Mouse (Mus musculus): ENCODE measurements at regions not wholly inside any gene's neighbourhood (a gene's known extent, or its start where the extent isn't known, plus 50 kb on each side); places are given as distances from the start of the nearest gene placed in this dataset.
A peak's percentile ranks its signal among the peaks of the same experiment; 100 is the strongest.
"Not testable (repeated sequence)": the region's sequence is repeated elsewhere in the genome, so short reads cannot be mapped to it uniquely, and the experiment has no call there.

DNA sequence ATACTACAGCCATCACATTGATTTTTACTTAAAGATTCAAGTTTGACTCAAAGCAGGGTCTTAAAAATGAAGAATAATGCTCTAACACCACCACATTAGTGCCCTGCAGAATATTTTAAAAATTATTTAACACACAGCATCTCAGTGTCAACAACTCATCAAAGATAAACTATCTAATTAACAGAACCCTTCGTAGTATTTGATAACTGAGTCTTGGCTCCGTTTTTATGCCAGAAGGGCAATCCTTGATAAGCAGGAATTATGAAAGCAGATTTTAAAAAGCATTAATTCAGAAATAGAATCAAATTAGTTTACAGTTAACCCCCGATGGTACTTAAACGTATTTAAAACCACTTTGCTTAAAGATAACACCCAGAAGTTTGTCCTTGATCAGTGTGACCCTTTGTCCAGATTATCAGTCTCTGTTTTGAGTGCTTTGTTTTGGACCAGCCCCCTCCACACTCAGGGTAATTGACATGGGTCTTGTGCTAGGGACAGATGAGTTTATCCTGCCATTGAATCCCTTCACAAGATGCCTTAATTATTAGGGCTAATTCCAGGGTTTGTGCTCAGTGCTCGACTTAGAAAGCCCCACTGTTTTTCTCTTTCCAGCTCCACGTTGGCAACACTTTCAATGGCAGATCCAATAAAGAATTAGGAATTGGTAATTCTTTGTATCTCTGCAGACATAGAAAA is 69.4 kb upstream of the Dph6 start:
- DNase-seq, result no peak

DNA sequence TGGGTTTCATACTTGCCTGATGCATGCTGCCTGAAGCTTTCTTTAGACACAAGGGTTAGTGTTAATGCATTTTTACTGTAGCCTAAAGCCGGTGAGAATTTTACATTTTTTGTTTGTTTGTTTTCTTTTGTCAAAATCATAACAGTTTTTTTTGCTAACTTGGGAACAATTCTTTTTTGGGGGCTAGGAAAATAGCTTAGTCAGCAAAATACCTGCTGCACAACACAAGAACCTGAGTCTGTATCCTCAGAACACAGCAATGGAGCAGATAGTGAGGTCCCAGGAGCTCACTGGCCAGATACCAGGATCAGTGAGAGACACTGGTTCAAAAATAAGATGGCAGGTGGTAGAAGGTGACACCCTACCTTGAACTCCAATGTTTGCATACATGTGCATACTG is 72.4 kb upstream of the Dph6 start:
- DNase-seq, result no peak

DNA sequence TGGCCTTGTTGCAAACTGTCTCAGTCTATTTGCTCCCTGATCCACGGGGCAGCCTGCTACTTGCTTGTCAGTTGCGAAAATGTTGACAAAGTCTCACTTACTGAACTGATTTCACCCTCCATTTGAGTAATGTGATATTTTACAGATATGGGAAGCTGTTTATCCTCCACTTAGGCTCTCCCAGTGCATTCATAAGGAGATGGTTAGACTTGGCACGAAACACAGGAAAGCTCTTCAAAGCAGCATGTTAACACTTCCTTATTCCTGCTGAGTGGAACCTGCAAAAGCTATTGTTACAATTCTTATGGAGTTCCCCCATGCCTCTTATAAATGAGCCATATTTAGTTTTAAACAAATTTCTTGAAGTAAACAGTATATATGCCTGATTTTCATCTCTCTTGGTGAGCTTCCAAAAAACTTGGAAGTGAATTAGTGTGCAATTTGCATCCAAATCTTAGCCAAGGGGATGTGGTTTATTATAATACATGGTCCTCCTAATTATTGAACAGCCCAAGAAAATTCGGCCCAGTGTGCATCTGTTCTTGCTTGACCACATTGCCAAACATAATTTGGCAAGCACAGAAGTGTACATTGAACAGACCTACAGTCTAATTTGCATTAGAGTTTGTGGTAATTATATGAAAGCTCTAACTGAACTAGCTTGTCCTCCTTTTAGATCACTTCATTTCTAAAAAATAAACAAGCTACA is 80.3 kb upstream of the Dph6 start:
- DNase-seq, result no peak

DNA sequence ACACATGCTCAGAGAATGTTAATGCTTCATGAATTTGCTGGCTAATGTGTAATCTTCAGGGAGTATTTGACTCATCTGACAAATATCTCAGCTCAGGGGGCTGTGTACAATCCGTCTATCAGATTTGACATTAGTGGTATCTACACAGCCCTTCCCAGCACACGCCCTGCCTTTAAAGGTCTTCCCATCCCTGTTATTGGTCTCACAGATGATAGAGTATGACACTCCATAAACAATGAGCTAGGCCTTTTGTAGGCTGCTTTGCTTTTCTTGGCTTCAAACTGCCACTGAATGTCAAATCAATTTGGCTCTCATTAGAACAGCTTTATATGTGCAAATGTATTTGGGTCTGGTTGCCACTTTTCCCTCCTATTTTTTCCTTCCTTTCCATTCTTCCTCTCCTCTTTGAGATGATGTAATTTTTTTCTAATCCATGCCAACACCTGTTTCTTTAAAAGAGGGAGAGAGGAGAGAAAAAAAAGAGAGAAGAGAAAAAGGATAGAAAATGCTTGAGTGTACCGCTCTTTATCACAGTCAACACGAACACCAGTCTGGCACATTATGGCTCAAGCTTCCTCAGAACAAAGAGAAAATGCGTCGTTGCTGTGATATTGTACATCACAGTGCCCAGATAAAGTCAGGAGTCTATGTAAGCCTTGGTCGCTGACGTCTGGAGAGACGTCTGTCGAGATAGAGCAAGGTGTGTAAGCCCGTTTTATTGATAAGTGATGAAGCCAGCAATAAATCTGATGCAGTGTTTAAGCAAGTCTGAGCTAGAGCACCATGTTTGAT is 84.9 kb upstream of the Dph6 start:
- DNase-seq, result no peak

DNA sequence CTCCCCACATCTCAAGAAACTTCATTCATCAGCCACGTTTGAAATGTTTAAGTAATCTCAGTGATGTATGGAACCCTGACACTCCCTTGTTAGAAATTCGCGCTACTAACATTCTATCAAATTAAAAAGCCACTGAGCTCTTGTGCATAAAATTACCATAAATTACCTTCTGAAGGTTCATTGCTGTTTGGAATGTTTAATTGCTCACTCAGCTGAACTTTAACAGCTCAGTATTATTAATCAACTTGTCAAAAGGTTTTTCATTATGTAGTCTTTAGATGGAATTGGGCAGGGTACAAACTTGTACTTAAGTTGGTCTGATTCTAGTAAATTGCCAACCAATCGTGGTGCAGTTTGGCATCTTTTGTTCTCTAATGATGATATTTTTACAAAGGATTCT is 108.5 kb upstream of the Dph6 start:
- no peak for DNase-seq

DNA sequence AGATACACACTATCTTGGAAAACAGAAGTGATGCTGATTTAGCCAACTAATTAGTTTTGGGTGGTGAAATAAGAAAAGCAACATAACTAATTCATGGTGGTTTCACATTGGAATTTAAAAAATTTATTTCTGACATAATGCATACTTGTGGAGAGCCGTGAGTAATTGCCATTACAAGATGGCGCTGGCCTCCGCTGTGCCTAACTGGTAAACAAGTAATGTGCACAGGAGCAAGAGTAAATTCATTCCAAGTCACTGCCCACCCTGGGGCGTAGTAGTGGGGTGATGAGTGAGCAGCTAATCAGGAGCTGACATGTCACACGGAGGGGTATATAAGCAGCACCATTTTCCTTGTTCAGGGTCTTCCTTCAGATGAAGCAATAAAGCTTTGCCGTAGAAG is 119.0 kb upstream of the Dph6 start:
- not testable (repeated sequence) for DNase-seq

DNA sequence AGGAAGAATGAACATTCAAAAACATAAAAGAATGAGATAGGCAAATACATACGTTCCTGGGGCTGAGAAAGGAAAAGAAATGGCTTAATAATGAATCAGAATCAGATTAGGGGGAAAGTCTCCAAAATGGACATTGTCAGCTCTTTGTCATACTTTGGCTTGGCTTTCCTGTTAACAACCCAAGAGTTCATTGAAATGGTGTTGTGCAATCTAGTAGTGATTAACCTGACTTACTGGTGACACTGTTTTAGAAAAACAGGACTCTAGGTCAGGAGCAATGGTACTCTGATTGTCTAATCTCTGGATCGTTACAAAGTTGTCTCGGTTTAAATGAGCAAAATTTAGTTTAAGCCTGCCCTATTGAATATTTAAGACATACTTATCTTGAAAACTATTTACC is 119.5 kb upstream of the Dph6 start:
- DNase-seq, result no peak

DNA sequence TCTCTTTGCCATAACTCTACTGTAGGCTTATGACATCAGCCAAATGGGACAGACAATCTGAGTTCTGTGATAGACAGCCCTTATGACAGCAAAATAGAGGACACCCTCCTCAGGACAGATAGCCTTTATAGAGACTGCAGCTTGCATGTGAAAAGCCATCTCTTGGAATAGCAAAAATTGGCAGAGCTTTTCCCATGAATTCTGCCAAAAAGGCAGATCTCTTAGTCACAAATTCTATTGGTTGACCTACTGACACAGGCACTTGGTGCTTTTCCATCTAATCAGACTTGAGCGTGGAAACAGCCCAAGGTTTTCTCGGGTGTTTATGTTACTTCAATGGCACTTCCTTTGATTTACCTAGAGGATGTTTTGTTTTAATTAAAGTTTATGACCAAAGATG is 120.8 kb upstream of the Dph6 start:
- peak; percentile 8 for DNase-seq

DNA sequence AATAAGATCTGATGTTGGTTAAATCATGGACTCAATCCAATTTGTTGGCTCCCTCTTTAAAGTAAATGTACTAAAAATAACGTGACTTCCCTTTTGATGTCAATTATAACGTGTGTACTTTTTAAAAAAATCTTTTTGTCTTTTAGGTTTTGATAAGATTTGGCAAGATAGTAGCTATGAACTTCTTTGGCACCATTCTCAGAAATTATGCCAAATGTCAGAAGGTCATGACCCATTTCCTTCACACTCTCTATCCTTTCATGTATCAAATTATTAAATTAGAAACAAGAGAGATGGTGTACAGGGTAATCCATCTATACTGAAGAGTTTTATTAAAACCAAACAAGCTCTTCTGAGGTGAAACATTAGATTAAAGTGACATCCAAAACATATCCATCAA is 121.4 kb upstream of the Dph6 start:
- no peak for DNase-seq

DNA sequence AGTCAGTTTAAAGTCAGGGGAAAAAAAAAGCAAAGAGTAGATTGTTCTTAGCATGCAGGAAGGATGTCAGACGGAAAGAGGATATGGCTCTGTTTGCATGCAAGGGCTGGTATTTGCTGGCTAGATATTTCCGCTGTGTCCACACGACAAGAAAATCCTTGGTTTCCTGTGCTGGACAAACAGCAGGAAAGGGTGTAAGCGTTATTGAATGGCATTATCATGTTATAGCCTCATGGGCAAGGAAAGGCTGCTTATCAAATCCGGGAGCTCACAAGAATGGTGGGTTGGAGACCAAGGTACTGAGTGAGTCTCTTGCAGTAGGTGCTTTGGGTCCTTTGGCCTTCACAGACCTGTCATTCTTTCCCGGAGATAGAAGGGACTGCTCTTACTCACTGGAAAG is 127.7 kb upstream of the Dph6 start:
- DNase-seq, result peak; percentile 31

DNA sequence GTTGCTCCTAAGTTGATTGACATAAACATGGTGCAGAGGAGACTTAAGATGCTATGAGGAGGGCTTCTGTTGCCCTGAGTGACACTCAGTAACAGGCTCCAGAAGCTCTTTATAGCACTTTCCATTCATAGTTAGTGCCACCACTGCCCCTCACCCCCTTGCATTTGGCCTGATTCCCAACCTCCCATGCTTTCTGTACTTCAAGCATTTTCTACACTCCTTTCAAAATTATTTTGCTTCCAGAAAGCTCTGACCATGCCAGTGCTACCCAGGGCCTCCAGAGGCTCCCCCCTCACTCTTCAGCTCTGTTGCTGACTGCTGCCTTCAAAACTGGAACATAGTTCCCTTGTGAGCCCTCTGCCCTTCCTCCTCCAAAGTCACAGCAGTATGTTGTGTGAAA is 129.4 kb upstream of the Dph6 start:
- DNase-seq, result no peak

DNA sequence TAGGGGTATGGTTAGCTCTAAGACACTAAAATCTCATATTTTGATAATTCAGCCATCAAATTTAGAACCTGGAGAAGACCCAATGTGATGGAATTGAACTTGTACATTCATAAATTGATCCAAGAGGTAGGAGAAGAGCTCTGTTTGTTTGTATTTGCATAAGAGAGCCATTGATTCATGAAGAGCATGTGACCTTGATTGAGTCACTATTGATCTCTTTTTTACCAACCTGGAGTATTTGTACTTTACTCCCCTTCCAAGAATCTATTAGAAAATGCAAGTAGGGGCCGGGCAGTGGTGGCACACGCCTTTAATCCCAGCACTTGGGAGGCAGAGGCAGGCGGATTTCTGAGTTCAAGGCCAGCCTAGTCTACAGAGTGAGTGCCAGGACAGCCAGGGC is 133.5 kb upstream of the Dph6 start:
- DNase-seq, result no peak

DNA sequence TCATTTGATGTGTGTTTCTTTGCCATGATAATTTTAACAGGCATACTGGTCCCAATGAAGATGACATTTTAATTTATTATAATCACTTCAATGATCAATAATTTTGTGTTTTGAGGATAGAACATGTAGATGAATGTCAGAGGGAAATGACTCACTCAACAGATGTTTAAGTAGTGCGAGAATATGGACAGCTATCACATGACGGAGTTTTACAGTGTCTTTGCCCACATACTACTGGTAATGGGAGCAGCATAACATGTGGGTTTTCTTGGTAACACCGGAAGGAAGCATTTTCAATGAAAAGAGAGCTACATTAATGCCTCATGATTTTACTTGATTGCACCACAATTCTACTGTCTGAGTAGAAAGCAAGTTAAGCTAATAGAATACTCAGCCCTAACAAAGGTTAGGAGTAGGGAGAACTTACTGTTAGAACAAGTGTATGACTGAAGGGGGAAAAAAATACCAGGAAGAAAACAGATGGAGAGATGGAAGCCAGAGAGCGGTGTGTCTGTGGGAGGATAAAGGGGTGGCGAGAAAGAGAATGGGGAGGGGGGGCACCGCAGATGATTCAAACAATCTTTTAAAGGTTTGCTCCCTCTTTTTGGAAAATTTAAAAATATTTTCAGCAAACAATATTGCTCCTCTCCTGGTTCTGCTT is 142.0 kb upstream of the Dph6 start:
- no peak for DNase-seq

DNA sequence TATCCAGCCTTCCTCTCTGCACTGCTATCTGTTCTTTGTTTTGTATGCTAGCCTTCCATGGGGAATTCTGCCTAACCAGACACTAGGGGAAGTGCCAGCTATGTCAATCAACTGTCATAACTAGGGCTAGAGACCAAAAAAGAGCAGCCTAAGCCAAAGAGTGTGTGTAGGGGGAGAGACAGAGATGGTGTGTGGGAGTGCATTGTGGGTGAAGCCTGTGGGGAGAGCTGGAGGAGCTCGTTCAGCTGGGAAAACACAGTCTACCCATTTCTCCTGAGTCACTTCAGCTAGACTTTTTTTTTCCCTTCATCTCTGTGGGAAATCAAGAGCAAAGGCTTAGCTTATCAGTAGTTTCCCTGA is 142.5 kb upstream of the Dph6 start:
- DNase-seq, result no peak

DNA sequence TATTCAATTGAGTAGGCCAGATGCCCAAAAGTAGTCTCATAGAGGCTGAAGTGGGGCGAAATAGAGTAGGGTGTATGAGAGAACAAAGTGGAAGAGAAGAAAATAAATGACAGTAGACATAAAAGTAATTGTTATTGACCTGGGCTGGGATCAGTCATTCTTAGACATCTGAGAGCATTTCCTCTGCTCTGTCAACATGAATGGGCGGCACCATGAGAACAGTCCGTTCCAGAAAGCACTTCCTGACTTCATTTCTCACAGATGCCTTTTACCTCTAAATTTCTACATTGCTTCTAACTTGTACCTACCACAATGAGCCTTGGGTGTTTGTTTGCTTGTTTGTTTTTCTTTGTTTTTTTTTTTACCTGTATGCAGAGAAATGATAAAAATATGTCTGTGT is 148.5 kb upstream of the Dph6 start:
- no peak for DNase-seq

DNA sequence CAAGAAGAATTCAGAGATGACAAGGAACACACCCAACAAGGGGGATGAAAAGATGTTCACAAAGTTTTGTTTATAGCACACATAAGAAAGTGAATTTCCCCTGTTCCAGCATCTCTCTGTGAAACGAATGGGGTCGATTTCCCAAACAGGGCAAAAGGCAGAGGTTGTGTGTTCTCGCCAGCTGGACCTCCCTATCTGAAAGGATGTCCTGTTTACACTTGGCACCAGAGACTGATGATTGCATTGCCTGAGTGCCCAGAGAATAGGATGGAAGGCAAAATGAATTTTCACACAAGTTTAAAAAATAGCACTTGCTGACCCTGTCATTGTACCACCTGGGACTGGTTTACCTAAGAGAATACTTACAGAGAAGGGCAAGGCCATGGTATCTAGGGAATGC is 149.2 kb upstream of the Dph6 start:
- no peak for DNase-seq

DNA sequence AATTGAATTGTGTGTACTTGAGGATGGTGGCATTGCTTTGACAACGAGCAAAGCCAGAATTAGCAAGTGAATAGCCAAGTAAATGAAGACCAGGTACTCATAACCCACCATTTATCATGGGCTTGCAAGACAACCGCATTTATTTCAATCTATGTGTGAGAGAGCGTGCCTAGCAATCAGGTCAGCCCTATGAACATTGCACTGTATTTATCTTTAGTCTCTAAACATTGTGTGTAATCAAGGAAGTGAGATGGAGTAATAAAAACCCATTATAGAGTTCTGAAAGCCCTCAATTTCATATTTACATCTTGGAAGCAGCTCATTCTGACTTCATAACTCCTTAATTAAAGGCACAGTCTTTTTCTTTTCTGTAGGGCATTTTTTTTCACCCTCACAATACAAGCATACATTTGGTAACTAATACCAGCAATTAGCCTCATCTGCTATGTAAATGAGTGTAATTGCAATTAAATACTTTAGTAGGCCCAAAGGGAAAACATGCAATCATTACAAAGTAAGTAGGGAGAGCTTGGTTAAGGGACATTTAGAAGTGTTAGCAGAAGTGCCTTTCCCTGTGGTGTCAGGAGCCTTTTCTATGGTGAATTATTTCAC is 150.8 kb upstream of the Dph6 start:
- DNase-seq, result no peak

DNA sequence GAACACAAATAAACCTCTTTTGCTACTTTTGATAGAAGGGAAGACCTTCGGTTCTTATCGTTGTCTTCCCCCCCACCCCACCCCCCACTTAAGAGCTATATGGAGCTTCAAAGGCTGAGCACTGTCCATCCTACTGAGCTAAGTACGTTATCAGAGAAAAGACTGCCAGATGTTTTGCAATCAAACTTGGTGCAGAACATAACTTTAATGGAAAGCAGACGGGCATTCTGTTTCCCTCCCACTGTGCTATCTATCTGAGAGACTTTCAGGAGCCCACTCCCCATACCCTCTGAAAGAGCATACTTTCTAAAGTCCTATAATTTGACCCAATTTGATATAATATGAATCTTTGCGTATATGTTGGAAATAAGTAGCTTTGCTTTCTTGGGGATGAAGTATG is 153.3 kb upstream of the Dph6 start:
- DNase-seq, result no peak

DNA sequence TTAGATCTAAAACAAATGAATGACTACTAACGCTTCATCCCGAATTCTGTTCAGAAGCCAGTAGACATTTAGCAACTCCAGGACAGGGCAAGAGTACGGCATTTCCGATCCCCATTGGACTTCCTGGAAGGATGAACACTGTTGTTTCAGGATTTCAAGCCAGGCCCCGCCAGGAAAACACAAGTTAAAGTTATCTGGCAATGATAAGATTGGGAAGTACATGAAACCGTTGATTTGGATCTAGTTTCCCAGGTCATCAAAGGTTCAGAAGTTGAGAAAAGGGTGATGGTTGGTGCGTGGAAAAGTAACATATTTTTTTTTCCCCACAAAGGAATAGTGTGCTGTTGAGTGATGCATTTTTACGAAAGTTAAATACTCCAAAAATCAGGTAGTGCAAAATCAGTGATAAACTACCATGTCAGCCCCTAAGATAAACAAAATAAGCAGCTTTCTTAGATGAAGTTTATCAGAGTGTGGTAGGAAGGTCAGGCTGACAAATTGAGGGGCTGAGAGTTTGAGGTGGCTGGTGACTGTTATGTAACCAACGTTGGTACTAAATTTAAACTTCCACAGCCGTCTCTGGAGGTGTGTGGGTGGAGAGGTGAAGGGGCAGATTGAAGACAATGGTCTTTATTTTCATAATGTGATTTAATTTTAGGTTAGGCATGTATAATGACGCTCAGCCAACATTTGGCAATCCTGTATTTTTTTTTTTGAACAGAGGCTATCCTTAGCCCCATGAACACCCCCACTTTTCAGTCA is 157.6 kb upstream of the Dph6 start:
- DNase-seq, result peak; percentile 61

DNA sequence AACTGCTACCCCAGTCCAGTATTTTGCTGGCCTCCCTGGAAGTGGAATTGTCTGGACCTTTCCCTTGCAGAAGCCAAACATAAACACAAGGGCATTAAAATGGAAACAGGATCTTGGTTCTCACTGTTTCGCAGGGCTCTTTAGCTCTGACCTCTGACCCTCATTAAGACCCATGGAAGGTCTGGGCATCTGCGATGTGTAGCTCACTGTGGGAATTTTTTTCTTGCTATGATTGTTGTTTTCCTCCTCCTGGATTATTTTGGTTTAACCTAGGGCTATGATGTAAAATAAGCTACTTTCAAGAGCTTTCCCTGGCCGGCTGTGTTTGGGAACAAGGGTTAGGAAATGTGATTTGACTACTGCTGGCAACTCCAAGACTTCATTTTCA is 158.1 kb upstream of the Dph6 start:
- DNase-seq, result no peak

DNA sequence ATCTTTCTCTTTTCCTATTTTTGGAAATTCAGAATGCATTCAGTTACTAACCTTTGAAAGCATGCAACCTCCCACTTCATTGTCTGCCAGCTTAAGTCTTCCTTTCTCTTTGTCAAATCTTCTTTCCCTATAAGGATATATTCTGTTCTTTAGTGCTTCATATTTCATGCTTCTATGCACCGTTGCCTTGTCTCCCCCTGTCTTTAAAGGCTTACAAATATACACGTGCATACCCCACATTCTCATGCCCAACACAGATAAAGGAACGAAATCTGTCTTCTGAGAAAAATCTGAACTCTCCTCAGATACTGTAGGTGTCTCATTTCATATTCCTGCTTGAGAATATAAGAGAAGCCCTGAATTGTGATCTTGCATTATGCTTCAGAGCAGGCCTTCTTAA is 167.9 kb upstream of the Dph6 start:
- no peak for DNase-seq

DNA sequence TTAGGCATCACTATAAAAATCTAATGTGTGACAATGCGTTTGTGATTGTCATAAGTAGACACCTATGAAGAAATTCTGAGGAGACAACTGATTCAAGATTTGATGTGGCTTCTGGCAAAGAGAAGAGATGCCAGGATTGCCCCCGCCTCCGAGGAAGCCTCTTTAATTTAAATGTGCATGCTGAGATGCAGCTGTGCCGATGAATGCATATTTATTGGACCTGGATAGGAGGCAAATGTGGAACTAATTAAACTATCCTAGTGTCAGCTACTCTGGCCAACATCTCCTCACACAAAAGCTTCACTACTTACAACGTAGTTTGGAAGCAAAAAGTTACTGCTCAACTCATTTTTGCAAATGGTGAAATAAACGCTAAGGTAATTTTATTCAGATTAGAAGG is 173.4 kb upstream of the Dph6 start:
- DNase-seq, result no peak

DNA sequence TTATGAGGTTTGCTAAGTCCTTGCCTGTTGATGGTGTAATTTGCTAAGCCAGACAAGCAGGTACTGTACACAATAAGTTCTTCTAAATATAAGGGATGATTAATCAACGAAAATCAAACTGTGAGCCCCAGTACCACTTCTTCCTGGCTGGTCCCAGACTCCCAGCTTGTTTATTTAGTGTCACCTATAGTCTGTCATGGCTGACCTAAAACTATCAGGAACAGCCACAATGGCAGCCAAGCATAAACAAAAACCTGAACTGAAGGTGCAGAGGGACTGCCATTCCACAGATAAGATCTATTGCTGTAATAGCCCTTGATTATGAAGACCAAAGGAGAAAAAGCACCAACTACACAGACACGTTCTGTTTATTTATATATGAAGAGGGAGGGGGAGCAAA is 180.9 kb upstream of the Dph6 start:
- no peak for DNase-seq

Measured in kidney, adult 11 months (tissue).